23 mouse cellular contexts compared by ENCODE assay signal in the genomic region with DNA sequence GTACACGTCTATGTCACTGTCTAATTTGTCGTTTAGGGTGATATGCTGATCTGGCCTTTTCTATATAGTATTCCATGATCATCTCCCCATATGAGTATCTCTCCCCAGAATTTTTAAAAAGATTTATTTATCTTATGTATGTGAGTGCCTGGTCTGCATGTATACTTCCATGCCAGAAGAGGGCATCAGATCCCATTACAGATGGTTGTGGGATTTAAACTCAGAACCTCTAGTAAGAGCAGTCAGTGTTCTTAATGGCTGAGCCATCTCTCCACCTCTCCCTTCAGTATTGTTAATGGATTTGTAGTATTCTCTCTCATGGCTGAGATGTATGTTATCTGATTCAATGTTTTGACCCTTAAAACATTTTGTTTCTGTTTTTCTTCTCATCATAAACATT. TPM values are rescaled to one million over a fixed set of nuclear protein-coding genes. Genes with fewer than 3 reads are reported as not detected.
DNase-seq lines count a peak whose midpoint lies in the region; ATAC-seq and TF ChIP-seq lines count a peak whose summit lies in the region.
"Had no signal": no experiment of that assay in that cellular context is flagged by ENCODE, and none has a peak within 500 bp of the region (broad histone marks: within the 10 kb centered on the region; RNA-seq: fewer than 3 reads in every experiment).

No protein-coding gene starts in this region.

- peak; percentile 29; the same call in 1 of the 2 replicates for TF ChIP-seq CTCF in kidney, postnatal 0 days (IDR thresholded peaks at IDR 0.05; ENCODE audit: low read depth)
- TF ChIP-seq CTCF in G1E (IDR thresholded peaks at IDR 0.05; ENCODE audit: low read depth, low read length), result no peak
- TF ChIP-seq CTCF in liver, postnatal 0 days (IDR thresholded peaks at IDR 0.05; ENCODE audit: low read depth), result peak; percentile 53

- H3K27ac ChIP-seq in kidney, postnatal 0 days, result no peak overlapping the region
- no peak overlapping the region for H3K27ac ChIP-seq in liver, postnatal 0 days (ENCODE audit: low read depth)
- H3K27ac ChIP-seq in forebrain, embryonic 10.5 days, result no peak overlapping the region
- H3K27ac ChIP-seq: embryonic facial prominence, embryonic 10.5 days; hindbrain, embryonic 13.5 days; limb, embryonic 13.5 days; midbrain, embryonic 13.5 days; neural tube, embryonic 12.5 days had no signal

- H3K4me3 ChIP-seq in kidney, postnatal 0 days (replicated peaks; ENCODE audit: low read depth, low read length), result no peak overlapping the region
- H3K4me3 ChIP-seq in G1E (ENCODE audit: low read depth, low read length), result no peak overlapping the region
- no peak overlapping the region for H3K4me3 ChIP-seq in liver, postnatal 0 days (ENCODE audit: low read depth, low read length)
- no peak overlapping the region for H3K4me3 ChIP-seq in forebrain, embryonic 10.5 days
- H3K4me3 ChIP-seq: embryonic facial prominence, embryonic 10.5 days; hindbrain, embryonic 13.5 days; limb, embryonic 13.5 days; megakaryocyte, embryonic 14.5 days; midbrain, embryonic 13.5 days; neural tube, embryonic 12.5 days had no signal

- H3K36me3 ChIP-seq in kidney, postnatal 0 days (ENCODE audit: insufficient read depth, low read length), result no peaks in the 10 kb centered on the region
- no peaks in the 10 kb centered on the region for H3K36me3 ChIP-seq in G1E (replicated peaks)
- no peaks in the 10 kb centered on the region for H3K36me3 ChIP-seq in liver, postnatal 0 days (replicated peaks; ENCODE audit: insufficient read depth, low read length)
- no peaks in the 10 kb centered on the region for H3K36me3 ChIP-seq in forebrain, embryonic 10.5 days (replicated peaks)
- H3K36me3 ChIP-seq: embryonic facial prominence, embryonic 10.5 days; hindbrain, embryonic 13.5 days; limb, embryonic 13.5 days; midbrain, embryonic 13.5 days; neural tube, embryonic 12.5 days had no signal

- H3K9me3 ChIP-seq in kidney, postnatal 0 days (replicated peaks; ENCODE audit: low read length), result no peaks in the 10 kb centered on the region
- H3K9me3 ChIP-seq in G1E (replicated peaks), result no peaks in the 10 kb centered on the region
- H3K9me3 ChIP-seq in liver, postnatal 0 days (ENCODE audit: low read length), result no peaks in the 10 kb centered on the region
- H3K9me3 ChIP-seq in forebrain, embryonic 10.5 days, result no peaks in the 10 kb centered on the region
- H3K9me3 ChIP-seq: embryonic facial prominence, embryonic 10.5 days; hindbrain, embryonic 13.5 days; limb, embryonic 13.5 days; megakaryocyte, embryonic 14.5 days; midbrain, embryonic 13.5 days; neural tube, embryonic 12.5 days had no signal

- WGBS in kidney, postnatal 0 days, result 81% methylated on average over 2 of the region's 2 CpGs
- WGBS in liver, postnatal 0 days (ENCODE audit: insufficient replicate concordance), result 70% methylated on average over 2 of the region's 2 CpGs
- WGBS in forebrain, embryonic 10.5 days, result 90% methylated on average over 2 of the region's 2 CpGs

- TF ChIP-seq EP300 in liver, postnatal 0 days (IDR thresholded peaks at IDR 0.05; ENCODE audit: low read depth), result no peak

- ATAC-seq in kidney, postnatal 0 days (replicated peaks; ENCODE audit: low FRiP score, low read depth), result no peak
- ATAC-seq in G1E (ENCODE audit: extremely low read depth, insufficient number of reproducible peaks, low FRiP score, poor library complexity, severe bottlenecking), result peak; percentile 28; the same call in 1 of the 2 replicates
- ATAC-seq in liver, postnatal 0 days, result no peak
- ATAC-seq: midbrain, embryonic 13.5 days had no signal

- no peaks in the 10 kb centered on the region for H3K4me1 ChIP-seq in kidney, postnatal 0 days (replicated peaks; ENCODE audit: insufficient read depth, low read length)
- no peaks in the 10 kb centered on the region; the same call in 1 of the 2 replicates for H3K4me1 ChIP-seq in G1E (ENCODE audit: insufficient read depth, low read depth, low read length)
- H3K4me1 ChIP-seq in liver, postnatal 0 days (ENCODE audit: insufficient read depth), result no peaks in the 10 kb centered on the region
- peaks cover 6% of the 10 kb centered on the region; the same call in 1 of the 2 replicates for H3K4me1 ChIP-seq in forebrain, embryonic 10.5 days
- H3K4me1 ChIP-seq: embryonic facial prominence, embryonic 10.5 days; hindbrain, embryonic 13.5 days; limb, embryonic 13.5 days had no signal

- no peak overlapping the region for H3K9ac ChIP-seq in kidney, postnatal 0 days (ENCODE audit: low read depth, low read length)
- no peak overlapping the region for H3K9ac ChIP-seq in liver, postnatal 0 days (replicated peaks)
- H3K9ac ChIP-seq: hindbrain, embryonic 13.5 days; limb, embryonic 13.5 days; midbrain, embryonic 13.5 days; neural tube, embryonic 12.5 days had no signal

- no peak for DNase-seq in kidney, postnatal 0 days (ENCODE audit: low spot score)
- no peak for DNase-seq in kidney, postnatal 36 days
- DNase-seq in 3T3-L1 (ENCODE audit: low read depth, low spot score), result peak; percentile 24
- no peak for DNase-seq in G1E (ENCODE audit: low spot score)
- no peak for DNase-seq in liver, postnatal 0 days
- DNase-seq in right cerebral cortex, adult 18-20 months, result no peak
- no peak for DNase-seq in forebrain, embryonic 10.5 days (ENCODE audit: extremely low spot score, low spot score)
- DNase-seq: cerebellum, adult 11 months; cerebellum, adult 9-11 months; gastrocnemius, postnatal 36 days; kidney, adult 2 months; kidney, postnatal 10 days; layer of hippocampus, postnatal 36 days; lung, adult 18-20 months; lung, postnatal 14 days; right cerebral cortex, postnatal 25 days; thymus, adult 18-20 months had no signal

- no peak overlapping the region for H3K4me2 ChIP-seq in kidney, postnatal 0 days (ENCODE audit: low read length)
- no peak overlapping the region for H3K4me2 ChIP-seq in liver, postnatal 0 days (ENCODE audit: low read depth, low read length)
- H3K4me2 ChIP-seq: hindbrain, embryonic 13.5 days; limb, embryonic 13.5 days; midbrain, embryonic 13.5 days; neural tube, embryonic 12.5 days had no signal

- H3K27me3 ChIP-seq in kidney, postnatal 0 days (ENCODE audit: insufficient read depth, low read length), result no peaks in the 10 kb centered on the region
- H3K27me3 ChIP-seq in G1E (ENCODE audit: insufficient read depth, low read length), result no peaks in the 10 kb centered on the region
- H3K27me3 ChIP-seq in liver, postnatal 0 days (ENCODE audit: insufficient read depth, low read length), result no peaks in the 10 kb centered on the region
- no peaks in the 10 kb centered on the region for H3K27me3 ChIP-seq in forebrain, embryonic 10.5 days (ENCODE audit: poor library complexity, severe bottlenecking)
- H3K27me3 ChIP-seq: hindbrain, embryonic 13.5 days; limb, embryonic 13.5 days; megakaryocyte, embryonic 14.5 days; midbrain, embryonic 13.5 days; neural tube, embryonic 12.5 days had no signal

RNA-seq across cellular contexts. Expression of a gene that starts 11.2 kb away (rescaled TPM):
- polyA plus RNA-seq in kidney, postnatal 0 days (2015; fragmentation: Nextera tagmentation; extraction: Ambion mirVana), result 31.6 and 34.9 TPM in 2 replicates
- total RNA-seq in G1E (2014; fragmentation: Nextera tagmentation) (222 and 250 TPM in 2 replicates), G1E (2017) (218 and 235 TPM in 2 replicates)
- 130 and 143 TPM in 2 replicates for polyA plus RNA-seq in G1E (2012)
- polyA plus RNA-seq in liver, postnatal 0 days (2015; fragmentation: Nextera tagmentation; extraction: Ambion mirVana), result 57.6 and 59.0 TPM in 2 replicates
- 30.1 and 30.4 TPM in 2 replicates for polyA plus RNA-seq in forebrain, embryonic 10.5 days (2016; fragmentation: Nextera tagmentation; extraction: Ambion mirVana)
